Mouse (Mus musculus): ENCODE data around the gene Mettl27.

- TF ChIP-seq CTCF (IDR thresholded peaks at IDR 0.05; ENCODE audit: low read depth): no peak
- TF ChIP-seq EP300 (optimal IDR thresholded peaks at IDR 0.05): no peak
Observed at GRCm38 (mm10) chr5:134897596-134897995, 34.6 kb upstream of the Mettl27 start.

All from stomach, postnatal 0 days (tissue).